9 mouse cellular contexts compared by ENCODE assay signal in genomic region chr1:69105493-69106321, GRCm38 (mm10). TPM values are rescaled to one million over a fixed set of nuclear protein-coding genes. Genes with fewer than 3 reads are reported as not detected.
A peak's percentile ranks its signal among the peaks of the same experiment; 100 is the strongest.
DNase-seq lines count a peak whose midpoint lies in the region; ATAC-seq and TF ChIP-seq lines count a peak whose summit lies in the region.
"Had no signal": no experiment of that assay in that cellular context is flagged by ENCODE, and none has a peak within 500 bp of the region (broad histone marks: within the 10 kb centered on the region; RNA-seq: fewer than 3 reads in every experiment).

No protein-coding gene starts in this region.

- DNase-seq in ovary, postnatal 36 days (ENCODE audit: low spot score), result peak; percentile 23
- no peak for DNase-seq in ovary, adult 18-20 months (ENCODE audit: low spot score)
- DNase-seq in heart, postnatal 14 days, result peak; percentile 52 to 61
- DNase-seq in kidney, postnatal 36 days, result peak; percentile 85 to 88
- DNase-seq in lung, adult 2 months, result peak; percentile 31
- peak; percentile 35 to 49 for DNase-seq in right cerebral cortex, postnatal 10 days (ENCODE audit: low spot score in 2 of 2)

- peaks cover 50% of the 10 kb centered on the region for H3K27me3 ChIP-seq in embryonic facial prominence, embryonic 12.5 days

- under 1% methylated on average over 29 of the region's 29 CpGs for WGBS in embryonic facial prominence, embryonic 12.5 days
- WGBS in lung, adult 2 months, result 3% methylated on average over 29 of the region's 29 CpGs

- H3K27ac ChIP-seq in embryonic facial prominence, embryonic 12.5 days, result no peak overlapping the region

- no peaks in the 10 kb centered on the region for H3K36me3 ChIP-seq in embryonic facial prominence, embryonic 12.5 days
- H3K36me3 ChIP-seq: G1E had no signal

- peak overlapping the region; percentile 93 for H3K4me2 ChIP-seq in embryonic facial prominence, embryonic 12.5 days (replicated peaks)

- H3K9ac ChIP-seq in embryonic facial prominence, embryonic 12.5 days, result peak overlapping the region; percentile 20

- no peak for TF ChIP-seq CTCF in lung, adult 2 months (IDR thresholded peaks at IDR 0.05; ENCODE audit: insufficient read depth, low read length)

- no peak for ATAC-seq in embryonic facial prominence, embryonic 12.5 days (ENCODE audit: insufficient number of reproducible peaks, insufficient read depth, low FRiP score, low TSS enrichment)
- no peak for ATAC-seq in megakaryocyte-erythroid progenitor cell, adult 5-6 weeks (replicated peaks; ENCODE audit: low FRiP score, low TSS enrichment, poor library complexity, severe bottlenecking)

- H3K4me3 ChIP-seq in embryonic facial prominence, embryonic 12.5 days, result peak overlapping the region; percentile 53
- peak overlapping the region; percentile 20 for H3K4me3 ChIP-seq in lung, adult 2 months (replicated peaks; ENCODE audit: extremely low read depth, low read depth, low read length)

- TF ChIP-seq POLR2A in lung, adult 2 months (IDR thresholded peaks at IDR 0.05; ENCODE audit: borderline replicate concordance, extremely low read depth, low read depth, low read length), result no peak

- intact Hi-C loops in heart, postnatal 14 days (cut with DNase I), result loop anchor here (10.0 kb wide), 1 partner anchor 131 kb away; no protein-coding TSS in a partner anchor

- H3K4me1 ChIP-seq in embryonic facial prominence, embryonic 12.5 days, result no peaks in the 10 kb centered on the region; the same call in 1 of the 2 replicates
- H3K4me1 ChIP-seq in lung, adult 2 months (ENCODE audit: control insufficient read depth, insufficient read depth, low read length), result no peaks in the 10 kb centered on the region

- no peaks in the 10 kb centered on the region for H3K9me3 ChIP-seq in embryonic facial prominence, embryonic 12.5 days
- H3K9me3 ChIP-seq: G1E had no signal

RNA-seq across cellular contexts. Expression of gene Erbb4, which starts 2.2 kb away (rescaled TPM):
- 0.95 and 1.3 TPM in 2 replicates for polyA plus RNA-seq in embryonic facial prominence, embryonic 12.5 days (2016; fragmentation: Nextera tagmentation; extraction: Ambion mirVana)
- total RNA-seq in heart, postnatal 14 days (2021), result 10 to 100 TPM; 15.0 to 17.0 TPM
- polyA plus RNA-seq in lung, adult 2 months (2012; rRNA removed), result 0.16 and 0.26 TPM in 2 replicates
- not detected in 2 replicates for total RNA-seq in megakaryocyte-erythroid progenitor cell, adult 5-6 weeks (2014; fragmentation: Nextera tagmentation)
- total RNA-seq in megakaryocyte-erythroid progenitor cell, adult 5-6 weeks (2017), result not detected in 2 replicates
- polyA plus RNA-seq: G1E had no signal

Comparison
In these comparisons a context has a peak if more than half of its experiments do, and no peak if none do; other contexts are left out.
1. RNA of gene Erbb4, which starts 2.2 kb away (total RNA-seq): 15.0 to 17.0 TPM in heart, postnatal 14 days; not detected in megakaryocyte-erythroid progenitor cell, adult 5-6 weeks; every median in the first group is over 10 times any median in the second.